Mouse (Mus musculus) cerebellum, adult 2 months (tissue): ENCODE results near the gene Coa3.

Source experiments
- CTCF ChIP-seq: fragments of 200-500 bp; IDR thresholded peaks from 2 replicates; pipeline ENCODE4 v1.5.1; 2011; ENCODE audit warnings: low read depth, mild to moderate bottlenecking, control low read depth, low read length, moderate library complexity, borderline replicate concordance; ENCODE audit not compliant: insufficient read depth
- POLR2A ChIP-seq: fragments of 200-500 bp; IDR thresholded peaks from 2 replicates; pipeline ENCODE4 v1.6.1; 2011; ENCODE audit warnings: low read length, control low read depth, borderline replicate concordance; ENCODE audit not compliant: insufficient read depth

GRCm38 (mm10) chr11:101230991-101231871 is 47.7 kb downstream of the Coa3 start:
- TF ChIP-seq CTCF (no peak), POLR2A (no peak)
